Mouse (Mus musculus) adrenal gland, postnatal 14 days (tissue): ENCODE measurements around the gene Smlr1. TPM values are rescaled to one million over a fixed set of nuclear protein-coding genes. Genes with fewer than 3 reads are reported as not detected.
A peak's percentile ranks its signal among the peaks of the same experiment; 100 is the strongest.

Experiments
- DNase-seq: peaks from one replicate; pipeline ENCODE4 v3.0.0; 2021; ENCODE audit warnings: mixed read lengths
- long read RNA-seq, 2 experiments: library from polyadenylated mRNA; stranded (forward); transcript quantifications; one replicate each; pipeline ENCODE4 v2.0.0; 2021
- total RNA-seq: library from RNA; stranded (reverse); gene quantifications from 2 replicates; pipeline ENCODE4 v1.2.3, GENCODE M21; 2021

The Smlr1 gene
- total RNA-seq: 7.7 TPM in 1 of 2 replicates, not detected in the other
- long read RNA-seq, experiment 1: 0 reads
- long read RNA-seq, experiment 2, transcript Smlr1-201 (2 exons, 669 nt): major isoform, 9 of 9 reads
- long read RNA-seq, experiment 2, partial matches to known transcripts: 0 of 9 reads
- long read RNA-seq, experiment 2, other reads (novel, unspliced or antisense): 0 of 9 reads

DNA sequence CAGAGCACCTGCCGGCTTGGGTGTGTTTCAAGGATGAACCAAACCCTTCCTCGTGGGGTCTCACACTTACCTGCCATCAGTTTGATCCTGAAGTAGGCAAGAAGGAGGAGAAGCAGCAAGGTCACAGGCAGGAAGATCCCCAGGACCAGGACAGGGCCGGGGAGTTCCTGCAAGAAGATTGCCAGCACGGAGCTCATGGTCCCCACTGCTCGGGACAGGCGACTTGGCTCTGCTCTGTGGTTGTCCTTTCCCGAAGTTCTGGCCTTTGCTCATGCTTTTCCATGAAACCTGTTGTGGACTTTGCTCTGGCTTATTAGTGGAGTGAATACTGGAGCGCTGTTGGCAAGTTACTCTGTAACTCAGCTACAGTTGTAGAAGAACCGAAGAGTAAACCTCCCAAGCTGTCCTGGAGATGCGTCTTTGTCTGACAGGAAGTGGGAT lies at the start of gene Smlr1:
Gene Smlr1, minus strand, starts transcription at position 377 of the 441 bp plus-strand sequence.
- no peak for DNase-seq

DNA sequence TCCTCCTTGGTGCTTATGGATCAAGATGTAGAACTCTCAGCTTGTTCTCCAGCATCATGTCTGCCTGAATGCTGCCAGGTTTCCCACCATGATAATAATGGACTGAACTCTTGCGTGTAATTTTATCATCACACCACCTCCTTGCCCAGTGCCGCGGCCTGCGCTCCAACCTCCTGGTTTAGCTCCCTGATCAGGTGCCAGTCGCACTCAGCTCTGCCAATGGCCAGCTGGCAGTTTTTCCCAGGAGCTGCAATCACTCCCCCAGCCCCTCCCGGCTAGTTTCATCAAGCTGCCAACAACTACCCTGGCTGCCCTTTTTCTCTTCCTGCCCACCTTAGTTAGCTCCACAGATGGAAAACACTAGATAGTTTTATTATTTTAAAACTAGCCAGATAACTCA lies 48.8 kb upstream of the Smlr1 start:
- peak; percentile 18 for DNase-seq

DNA sequence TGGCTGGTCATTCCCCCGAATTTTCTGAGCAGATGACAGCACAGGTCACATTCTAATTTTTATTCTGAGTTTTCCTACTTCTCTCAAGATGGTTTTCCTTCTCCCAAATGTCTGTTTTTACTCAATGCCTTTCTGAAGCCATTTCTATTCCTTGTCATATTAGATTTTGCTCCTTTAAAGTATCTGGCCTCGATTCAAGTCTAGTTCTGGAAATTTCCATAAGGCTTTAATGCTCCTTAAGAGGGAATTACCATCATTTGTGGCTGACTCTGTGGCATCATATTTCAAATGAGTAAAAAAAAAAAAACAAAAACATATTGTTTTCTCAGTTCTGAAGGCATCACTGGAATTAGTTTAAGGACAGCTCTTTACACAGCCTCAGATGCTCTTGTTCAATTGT lies 44.0 kb upstream of the Smlr1 start:
- DNase-seq: no peak

- no peak for DNase-seq
Observed at GRCm38 (mm10) chr10:25571319-25572240, 35.5 kb upstream of the Smlr1 start.

GRCm38 (mm10) chr10:25552936-25553335 lies 16.9 kb upstream of the Smlr1 start:
- DNase-seq: no peak

DNA sequence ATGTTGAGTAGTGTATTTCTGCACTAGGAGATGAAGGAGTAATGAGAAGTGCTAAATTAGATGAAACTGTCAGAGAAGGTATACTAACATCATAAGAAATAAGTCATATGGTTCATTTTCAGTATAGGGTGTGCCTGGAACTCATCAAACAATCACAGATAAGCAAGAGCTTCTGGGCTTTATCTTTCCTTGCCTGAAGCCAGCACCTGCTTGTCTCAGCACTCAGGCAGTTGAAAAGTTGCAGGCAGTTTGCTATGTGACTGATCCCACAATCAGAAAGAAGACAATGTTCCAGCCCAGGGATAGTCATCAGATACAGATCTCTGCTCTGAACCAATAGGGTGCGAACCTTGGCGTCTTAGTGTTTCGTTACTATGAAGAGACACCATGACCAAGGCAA lies 5.0 kb upstream of the Smlr1 start:
- no peak for DNase-seq

GRCm38 (mm10) chr10:25539771-25540168 lies 3.7 kb upstream of the Smlr1 start:
- no peak for DNase-seq

GRCm38 (mm10) chr10:25539146-25539770 lies 3.2 kb upstream of the Smlr1 start:
- DNase-seq: peak; percentile 29

DNA sequence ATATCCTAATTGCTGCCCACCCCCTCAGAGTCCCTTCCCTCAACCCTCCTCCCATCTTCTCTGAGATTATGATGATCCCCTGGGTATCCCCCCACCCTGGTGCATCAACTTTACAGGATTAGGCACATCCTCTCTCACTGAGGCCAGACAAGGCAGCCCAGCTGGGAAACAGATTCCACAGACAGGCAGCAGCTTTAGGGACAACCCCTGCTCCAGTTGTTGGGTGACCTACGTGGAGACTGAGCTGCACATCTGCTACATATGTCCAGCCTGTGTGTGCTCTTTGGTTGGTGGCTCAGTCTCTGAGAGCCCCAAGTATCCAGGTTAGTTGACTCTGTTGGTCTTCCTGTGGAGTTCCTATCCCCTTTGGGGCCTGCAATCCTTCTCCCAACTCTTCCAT lies 2.7 kb upstream of the Smlr1 start:
- no peak for DNase-seq

DNA sequence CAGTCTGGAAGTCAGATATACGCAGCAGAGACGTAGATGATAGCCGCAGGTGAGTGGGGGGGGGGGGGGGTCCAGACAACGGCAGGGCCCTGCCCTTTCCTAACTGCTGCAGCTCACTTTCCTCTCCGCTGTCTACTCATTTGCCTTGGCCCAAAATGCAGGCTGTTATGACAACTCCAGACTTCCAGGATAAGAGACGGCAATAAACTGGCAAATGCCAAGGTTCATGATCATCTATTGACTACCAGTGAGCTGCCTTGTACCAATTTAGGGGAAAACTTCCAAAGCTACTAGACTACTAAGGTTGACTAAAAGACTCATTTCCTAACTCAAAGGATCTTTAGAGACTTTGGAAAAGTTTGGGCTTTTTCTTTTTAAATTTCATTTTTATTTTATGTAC lies 554 bp upstream of the Smlr1 start:
- no peak for DNase-seq

DNA sequence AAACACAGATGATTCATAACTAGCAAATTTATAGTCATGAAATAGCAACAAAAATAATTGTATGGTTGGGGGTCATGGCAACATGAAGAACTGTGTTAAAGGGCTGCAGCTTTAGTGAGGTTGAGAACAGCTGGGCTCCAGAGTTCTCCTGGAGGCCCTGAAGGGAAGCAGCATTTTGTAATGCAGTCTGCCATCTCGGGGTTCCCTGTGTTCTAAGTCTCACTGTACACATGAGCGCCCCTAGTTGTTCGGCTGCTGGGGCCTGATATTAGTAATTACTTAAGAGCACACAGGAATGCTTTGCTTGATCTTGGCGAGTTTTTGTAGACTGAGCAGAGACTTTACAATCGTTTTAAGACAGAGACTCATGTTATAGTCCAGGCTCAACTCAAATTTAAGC lies 1.6 kb downstream of the Smlr1 start:
- DNase-seq: no peak

- DNase-seq: no peak
Observed at GRCm38 (mm10) chr10:25533513-25534246, 2.4 kb downstream of the Smlr1 start.

- no peak for DNase-seq
Observed at GRCm38 (mm10) chr10:25533105-25533504, 3.0 kb downstream of the Smlr1 start.

DNA sequence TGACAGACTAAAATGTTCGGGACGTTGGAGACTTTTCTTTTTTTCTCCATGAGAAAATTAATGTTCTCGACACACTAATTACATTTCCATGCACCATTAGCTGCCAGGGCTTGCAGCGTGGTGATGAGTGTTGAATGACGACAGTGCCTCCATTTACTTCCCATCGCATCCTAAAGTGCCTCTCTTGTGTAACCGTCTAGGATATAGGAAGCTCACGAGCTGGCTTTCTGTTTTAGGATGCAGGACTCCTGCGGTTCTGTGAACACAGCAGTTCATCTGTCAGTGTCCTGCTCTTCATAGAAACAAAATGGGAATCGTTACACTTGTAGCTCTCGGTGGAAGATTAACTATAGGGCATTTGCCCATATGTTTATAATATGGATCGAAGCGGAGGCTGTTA lies 4.7 kb downstream of the Smlr1 start:
- no peak for DNase-seq

- DNase-seq: no peak
Observed at GRCm38 (mm10) chr10:25527126-25527525, 8.9 kb downstream of the Smlr1 start.

DNA sequence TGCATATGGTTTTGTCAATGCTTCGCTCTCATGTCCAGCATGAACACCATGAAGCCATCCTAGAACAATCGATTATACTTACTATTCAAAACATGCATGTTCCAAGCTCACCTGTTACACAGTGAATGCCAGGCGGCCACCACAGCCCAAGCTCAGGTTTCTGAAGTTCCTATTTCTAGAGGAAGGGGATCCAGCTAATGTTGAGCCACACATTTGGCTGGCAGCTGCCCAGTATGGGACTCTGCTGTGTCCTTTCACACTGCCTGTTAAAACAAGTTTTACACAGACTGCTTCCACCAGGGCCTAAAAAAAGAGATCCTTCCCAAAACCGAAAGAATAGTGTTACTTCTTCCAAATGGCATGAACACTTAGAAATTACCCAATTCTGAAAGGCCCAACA lies 9.4 kb downstream of the Smlr1 start:
- DNase-seq: no peak

- no peak for DNase-seq
Observed at GRCm38 (mm10) chr10:25526156-25526555, 9.9 kb downstream of the Smlr1 start.

DNA sequence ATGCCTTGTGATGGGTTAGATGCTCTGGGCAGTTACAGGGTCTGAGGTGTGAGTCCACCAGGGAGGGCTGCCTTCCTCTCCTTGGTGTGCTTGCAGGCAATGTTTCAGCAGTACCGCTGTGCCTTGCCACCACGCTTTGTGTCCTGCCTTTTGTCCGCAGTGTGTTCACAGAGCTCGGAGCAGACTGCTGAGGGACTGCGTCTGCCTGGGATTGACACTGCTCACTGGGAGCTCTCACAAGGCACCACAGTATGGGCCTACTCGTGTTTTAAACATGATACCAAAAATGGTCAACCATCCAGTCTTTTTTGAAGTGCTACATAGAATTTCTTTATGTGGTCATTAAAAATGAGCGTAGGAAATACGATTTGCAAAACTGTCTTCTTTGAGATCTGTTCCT lies 12.3 kb downstream of the Smlr1 start:
- DNase-seq: no peak

- no peak for DNase-seq
Observed at GRCm38 (mm10) chr10:25520428-25520827, 15.6 kb downstream of the Smlr1 start.

DNA sequence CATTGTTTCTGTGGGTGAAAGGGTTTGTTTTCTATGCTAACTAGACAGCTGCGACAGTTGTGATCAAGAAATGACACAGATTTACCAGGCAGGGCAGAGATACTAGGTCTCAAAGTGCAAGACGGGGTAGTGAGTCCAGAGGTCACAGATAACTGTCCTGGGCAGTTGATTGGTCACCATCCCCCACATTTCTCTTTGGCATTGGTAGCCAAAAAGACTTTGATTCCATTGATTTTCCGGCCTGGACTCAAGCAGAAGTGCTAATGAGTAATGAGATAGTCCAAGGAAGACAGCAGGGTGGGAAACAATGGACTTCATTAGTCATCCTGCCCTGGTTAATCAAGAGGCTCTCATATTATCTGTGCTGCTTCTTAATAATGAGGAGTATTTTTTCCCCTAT lies 16.1 kb downstream of the Smlr1 start:
- no peak for DNase-seq

DNA sequence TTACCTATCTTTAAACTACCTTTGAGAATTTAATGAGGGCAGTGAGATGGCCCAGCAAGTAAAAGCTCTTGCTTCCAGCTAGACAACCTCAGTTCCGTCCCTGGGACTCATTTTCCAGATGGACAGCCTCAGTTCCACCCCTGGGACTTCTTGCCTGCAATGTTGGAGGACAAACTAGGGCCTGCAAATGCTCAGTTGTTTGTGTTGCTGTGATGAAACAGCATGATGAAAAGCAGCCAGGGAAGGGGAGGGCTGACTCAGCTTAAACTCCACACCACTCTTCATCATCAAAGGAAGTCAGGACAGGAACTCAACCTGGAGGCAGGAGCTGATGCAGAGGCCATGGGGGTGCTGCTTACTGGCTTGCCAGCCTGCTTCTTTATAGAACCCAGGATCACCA lies 22.2 kb downstream of the Smlr1 start:
- peak; percentile 7 for DNase-seq

- DNase-seq: no peak
Observed at GRCm38 (mm10) chr10:25503250-25503649, 32.8 kb downstream of the Smlr1 start.
